ENCODE assay signal across 19 mouse cellular contexts in the genomic region with DNA sequence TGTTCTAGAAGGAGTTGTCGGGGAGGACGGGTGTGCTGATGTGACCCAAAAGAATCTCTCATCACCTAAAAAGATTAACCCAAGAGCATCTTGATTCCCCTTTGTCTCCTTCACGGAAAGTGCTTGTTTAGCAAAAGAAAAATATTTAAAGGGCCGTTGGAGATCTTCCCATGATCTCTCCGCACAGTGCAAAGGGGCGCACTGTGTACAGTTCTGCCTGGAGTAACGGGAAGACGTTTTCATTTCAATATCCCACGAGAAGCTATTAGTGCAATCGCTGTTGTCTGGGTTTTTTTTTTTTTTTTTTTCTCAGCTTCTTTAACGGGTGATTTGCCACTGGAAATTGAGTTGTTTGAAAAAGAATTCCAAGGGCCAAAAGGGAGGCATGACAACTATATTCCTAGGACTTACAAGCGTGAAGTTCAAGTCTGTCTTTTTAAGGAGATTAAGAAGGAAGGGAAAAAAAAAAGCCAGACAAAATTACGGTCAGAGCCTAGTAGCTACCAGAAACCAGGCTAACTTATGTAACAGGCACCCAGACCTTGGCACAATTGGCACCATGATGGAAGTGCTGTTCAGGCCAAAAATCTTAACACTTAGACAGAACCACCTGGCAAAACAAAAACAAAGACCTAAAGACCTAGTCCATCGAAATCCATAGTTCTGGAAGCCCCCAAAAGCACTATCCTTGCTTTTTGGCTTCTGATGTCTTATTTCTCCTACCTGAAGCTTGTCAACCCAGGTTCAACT. TPM values are rescaled to one million over a fixed set of nuclear protein-coding genes. Genes with fewer than 3 reads are reported as not detected.
A peak's percentile ranks its signal among the peaks of the same experiment; 100 is the strongest.
DNase-seq lines count a peak whose midpoint lies in the region; ATAC-seq and TF ChIP-seq lines count a peak whose summit lies in the region.
"Had no signal": no experiment of that assay in that cellular context is flagged by ENCODE, and none has a peak within 500 bp of the region (broad histone marks: within the 10 kb centered on the region; RNA-seq: fewer than 3 reads in every experiment).

No protein-coding gene starts in this region.

- TF ChIP-seq CTCF in kidney, adult 2 months (conservative IDR thresholded peaks at IDR 0.05; ENCODE audit: insufficient read depth, insufficient read length, low read depth, low read length), result no peak
- TF ChIP-seq CTCF in midbrain, postnatal 0 days (IDR thresholded peaks at IDR 0.05), result no peak

- H3K27ac ChIP-seq in kidney, adult 2 months (ENCODE audit: insufficient read depth, low read depth, low read length), result no peak overlapping the region
- H3K27ac ChIP-seq in midbrain, embryonic 14.5 days (replicated peaks; ENCODE audit: low read depth, low read length), result no peak overlapping the region
- no peak overlapping the region for H3K27ac ChIP-seq in midbrain, postnatal 0 days (ENCODE audit: low read depth, low read length)
- H3K27ac ChIP-seq in brown adipose tissue, adult 24 weeks (replicated peaks; ENCODE audit: low read depth, low read length), result peak overlapping the region; percentile 73
- H3K27ac ChIP-seq: embryonic facial prominence, embryonic 10.5 days; forebrain, embryonic 13.5 days; heart, embryonic 13.5 days; hindbrain, embryonic 12.5 days had no signal

- H3K4me2 ChIP-seq in midbrain, embryonic 14.5 days (ENCODE audit: low read length), result no peak overlapping the region
- no peak overlapping the region for H3K4me2 ChIP-seq in midbrain, postnatal 0 days (ENCODE audit: low read depth, low read length, poor library complexity, severe bottlenecking)
- H3K4me2 ChIP-seq: forebrain, embryonic 13.5 days; heart, embryonic 13.5 days; hindbrain, embryonic 12.5 days had no signal

- no peak for TF ChIP-seq POLR2A in kidney, adult 2 months (IDR thresholded peaks at IDR 0.05; ENCODE audit: low read depth, low read length)

- WGBS in kidney, adult 2 months, result 68% methylated on average over 14 of the region's 14 CpGs
- WGBS in midbrain, embryonic 14.5 days, result 34% methylated on average over 14 of the region's 14 CpGs
- WGBS in midbrain, postnatal 0 days, result 36% methylated on average over 14 of the region's 14 CpGs

- H3K36me3 ChIP-seq in kidney, adult 2 months (ENCODE audit: control insufficient read depth, insufficient read depth, low read length), result no peaks in the 10 kb centered on the region
- no peaks in the 10 kb centered on the region for H3K36me3 ChIP-seq in midbrain, embryonic 14.5 days (ENCODE audit: control insufficient read depth, insufficient read depth, low read length)
- no peaks in the 10 kb centered on the region for H3K36me3 ChIP-seq in midbrain, postnatal 0 days (ENCODE audit: insufficient read depth, low read length)
- H3K36me3 ChIP-seq: embryonic facial prominence, embryonic 10.5 days; heart, embryonic 13.5 days; hindbrain, embryonic 12.5 days had no signal

- H3K27me3 ChIP-seq in kidney, adult 2 months (replicated peaks; ENCODE audit: control insufficient read depth, insufficient read depth, low read length), result no peaks in the 10 kb centered on the region
- H3K27me3 ChIP-seq in midbrain, embryonic 14.5 days (ENCODE audit: control insufficient read depth, insufficient read depth, low read length), result no peaks in the 10 kb centered on the region
- H3K27me3 ChIP-seq in midbrain, postnatal 0 days (ENCODE audit: insufficient read depth, low read length), result no peaks in the 10 kb centered on the region
- H3K27me3 ChIP-seq: CH12.LX; forebrain, embryonic 13.5 days; heart, embryonic 13.5 days; hindbrain, embryonic 12.5 days had no signal

- no peaks in the 10 kb centered on the region; the same call in 1 of the 2 replicates for H3K4me1 ChIP-seq in kidney, adult 2 months (ENCODE audit: control insufficient read depth, insufficient read depth, low read length)
- H3K4me1 ChIP-seq in midbrain, embryonic 14.5 days (ENCODE audit: control insufficient read depth, insufficient read depth, low read length), result 0 out of 2 replicates have a peak, but pooled peaks cover 6% of the 10 kb centered on the region
- no peaks in the 10 kb centered on the region for H3K4me1 ChIP-seq in midbrain, postnatal 0 days (ENCODE audit: insufficient read depth, low read length)
- 0 out of 2 replicates have a peak, but pooled peaks cover 5% of the 10 kb centered on the region for H3K4me1 ChIP-seq in brown adipose tissue, adult 24 weeks (ENCODE audit: control insufficient read depth, insufficient read depth, insufficient read length, low read length)
- H3K4me1 ChIP-seq: heart, embryonic 13.5 days; hindbrain, embryonic 12.5 days had no signal

- no peaks in the 10 kb centered on the region for H3K9me3 ChIP-seq in midbrain, embryonic 14.5 days (ENCODE audit: control insufficient read depth, low read length)
- H3K9me3 ChIP-seq in midbrain, postnatal 0 days (ENCODE audit: low read length), result no peaks in the 10 kb centered on the region
- H3K9me3 ChIP-seq: embryonic facial prominence, embryonic 10.5 days; forebrain, embryonic 13.5 days; heart, embryonic 13.5 days; hindbrain, embryonic 12.5 days had no signal

- DNase-seq in adrenal gland, postnatal 10 days, result peak; percentile 13
- no peak for DNase-seq in adrenal gland, postnatal 14 days
- DNase-seq in kidney, adult 2 months, result peak; percentile 15
- DNase-seq in kidney, postnatal 10 days, result no peak
- peak; percentile 31 for DNase-seq in midbrain, embryonic 14.5 days
- no peak for DNase-seq in midbrain, postnatal 0 days (ENCODE audit: low spot score)
- no peak for DNase-seq in frontal cortex, postnatal 14 days (ENCODE audit: low spot score in 2 of 2)
- DNase-seq: cerebellum, adult 2 months; cerebellum, postnatal 10 days; gastrocnemius, postnatal 36 days; heart, adult 11 months; heart, postnatal 36 days had no signal

- no peak overlapping the region for H3K9ac ChIP-seq in midbrain, embryonic 14.5 days (replicated peaks; ENCODE audit: low read length)
- no peak overlapping the region for H3K9ac ChIP-seq in midbrain, postnatal 0 days (replicated peaks; ENCODE audit: low read length, poor library complexity, severe bottlenecking)
- H3K9ac ChIP-seq: forebrain, embryonic 13.5 days; heart, embryonic 13.5 days; hindbrain, embryonic 12.5 days had no signal

- ATAC-seq in midbrain, embryonic 14.5 days (ENCODE audit: low FRiP score, low TSS enrichment), result no peak; the same call in 1 of the 2 replicates
- ATAC-seq in midbrain, postnatal 0 days (ENCODE audit: low FRiP score), result no peak
- ATAC-seq: forebrain, embryonic 13.5 days; intestine, embryonic 16.5 days had no signal

- H3K4me3 ChIP-seq in kidney, adult 2 months (ENCODE audit: insufficient read depth, low read depth, low read length), result no peak overlapping the region
- no peak overlapping the region for H3K4me3 ChIP-seq in midbrain, embryonic 14.5 days (replicated peaks; ENCODE audit: low read depth, low read length)
- no peak overlapping the region for H3K4me3 ChIP-seq in midbrain, postnatal 0 days (ENCODE audit: low read depth, low read length)
- H3K4me3 ChIP-seq in brown adipose tissue, adult 24 weeks (ENCODE audit: insufficient read depth, low read depth, low read length), result no peak overlapping the region
- H3K4me3 ChIP-seq: embryonic facial prominence, embryonic 10.5 days; forebrain, embryonic 13.5 days; heart, embryonic 13.5 days; hindbrain, embryonic 12.5 days had no signal

RNA-seq across cellular contexts. Expression of a gene that starts 41.4 kb away (rescaled TPM):
- total RNA-seq in adrenal gland, postnatal 10 days (2021), result 1 to 10 TPM; 5.4 to 5.9 TPM
- total RNA-seq in adrenal gland, postnatal 14 days (2021), result 3.9 and 5.5 TPM in 2 replicates
- polyA plus RNA-seq in kidney, adult 2 months (2012; rRNA removed), result 1.4 and 1.7 TPM in 2 replicates
- polyA plus RNA-seq in midbrain, embryonic 14.5 days (2014; fragmentation: Nextera tagmentation; extraction: Ambion mirVana), result 9.3 and 9.5 TPM in 2 replicates
- total RNA-seq in midbrain, postnatal 0 days (2014; rRNA removed), result 19.9 and 21.2 TPM in 2 replicates
- polyA plus RNA-seq in midbrain, postnatal 0 days (2015; fragmentation: Nextera tagmentation; extraction: Ambion mirVana), result 13.8 and 14.1 TPM in 2 replicates
- 1.8 and 2.1 TPM in 2 replicates for polyA plus RNA-seq in brown adipose tissue, adult 24 weeks (2012; ENCODE audit: insufficient read depth, insufficient read length, missing spikeins)
- total RNA-seq: CH12.LX had no signal

Comparison
In these comparisons a context has a peak if more than half of its experiments do, and no peak if none do; other contexts are left out.
1. DNase-seq: peak in adrenal gland, postnatal 10 days (single experiment), kidney, adult 2 months (single experiment) and midbrain, embryonic 14.5 days (single experiment); none in adrenal gland, postnatal 14 days (single experiment), kidney, postnatal 10 days (single experiment), midbrain, postnatal 0 days (single experiment) and frontal cortex, postnatal 14 days (0 of 2).